Mouse (Mus musculus): ENCODE measurements around the gene Brd3os. TPM values are rescaled to one million over a fixed set of nuclear protein-coding genes. Genes with fewer than 3 reads are reported as not detected.
A peak's percentile ranks its signal among the peaks of the same experiment; 100 is the strongest.

The Brd3os gene
- total RNA-seq, 2 experiments from 2014 or later: 1.1 to 2.1 TPM

GRCm38 (mm10) chr2:27418577-27419070, 23.5 kb upstream of the Brd3os start:
- peak in 1 of 2 experiments; percentile 36 for DNase-seq
- intact Hi-C loops (cut with DNase I): no loop called here

- intact Hi-C loops (cut with DNase I): no loop called here
- peak; percentile 62 to 68 for DNase-seq
These were observed 20.6 kb upstream of the Brd3os start for GRCm38 (mm10) chr2:27421293-27422068.

- peak in 1 of 2 experiments; percentile 48 for DNase-seq
- intact Hi-C loops (cut with DNase I): no loop called here
These were observed 18.5 kb upstream of the Brd3os start for GRCm38 (mm10) chr2:27423596-27423995.

- peak in 1 of 2 experiments; percentile 40 for DNase-seq
- intact Hi-C loops (cut with DNase I): no loop called here
These were observed 16.9 kb upstream of the Brd3os start for GRCm38 (mm10) chr2:27425161-27425611.

- peak in 1 of 2 experiments; percentile 56 for DNase-seq
- intact Hi-C loops (cut with DNase I): no loop called here
These were observed 16.2 kb upstream of the Brd3os start for GRCm38 (mm10) chr2:27425751-27426405.

- intact Hi-C loops (cut with DNase I): no loop called here
- no peak for DNase-seq
These were observed 15.7 kb upstream of the Brd3os start for GRCm38 (mm10) chr2:27426406-27426854.

GRCm38 (mm10) chr2:27426855-27427457, 15.2 kb upstream of the Brd3os start, which contains the start of gene Vav2:
Gene Vav2 (minus strand): TSS chr2:27427033.
- intact Hi-C loops (cut with DNase I): no loop called here
- peak; percentile 91 to 93 for DNase-seq

GRCm38 (mm10) chr2:27428071-27428470, 14.1 kb upstream of the Brd3os start:
- DNase-seq: peak; percentile 87 to 92
- intact Hi-C loops (cut with DNase I): loop anchor here (1.0 kb wide), 1 partner anchor 139 kb away; no protein-coding TSS in a partner anchor

- intact Hi-C loops (cut with DNase I): no loop called here
- DNase-seq: no peak
These were observed 11.5 kb upstream of the Brd3os start for GRCm38 (mm10) chr2:27430621-27431020.

- no peak for DNase-seq
- intact Hi-C loops (cut with DNase I): no loop called here
These were observed 9.5 kb upstream of the Brd3os start for GRCm38 (mm10) chr2:27432599-27432998.

GRCm38 (mm10) chr2:27437876-27438275, 4.2 kb upstream of the Brd3os start:
- intact Hi-C loops (cut with DNase I): no loop called here
- no peak for DNase-seq

GRCm38 (mm10) chr2:27438281-27438680, 3.8 kb upstream of the Brd3os start:
- intact Hi-C loops (cut with DNase I): no loop called here
- DNase-seq: no peak

- no peak for DNase-seq
- intact Hi-C loops (cut with DNase I): loop anchor here (2.0 to 10.0 kb wide), 2 partner anchors 72 to 538 kb away; partner anchors contain the start of genes Surf6 and Wdr5
These were observed 755 bp downstream of the Brd3os start for GRCm38 (mm10) chr2:27442708-27443449.

GRCm38 (mm10) chr2:27443450-27443708, 1.3 kb downstream of the Brd3os start:
- no peak for DNase-seq
- intact Hi-C loops (cut with DNase I): loop anchor here (2.0 to 10.0 kb wide), 2 partner anchors 71 to 539 kb away; partner anchors contain the start of genes Surf6 and Wdr5

GRCm38 (mm10) chr2:27445910-27446309, 3.8 kb downstream of the Brd3os start:
- DNase-seq: no peak
- intact Hi-C loops (cut with DNase I): loop anchor here (10.0 kb wide), 1 partner anchor 541 kb away; the partner anchor contains the start of gene Surf6

GRCm38 (mm10) chr2:27446812-27447211, 4.7 kb downstream of the Brd3os start:
- DNase-seq: no peak
- intact Hi-C loops (cut with DNase I): loop anchor here (10.0 kb wide), 1 partner anchor 542 kb away; the partner anchor contains the start of gene Surf6

- intact Hi-C loops (cut with DNase I): loop anchor here (10.0 kb wide), 1 partner anchor 543 kb away; the partner anchor contains the start of gene Surf6
- DNase-seq: no peak
These were observed 5.7 kb downstream of the Brd3os start for GRCm38 (mm10) chr2:27447782-27448181.

- intact Hi-C loops (cut with DNase I): no loop called here
- DNase-seq: no peak
These were observed 8.1 kb downstream of the Brd3os start for GRCm38 (mm10) chr2:27450226-27450625.

GRCm38 (mm10) chr2:27459735-27460134, 17.6 kb downstream of the Brd3os start:
- intact Hi-C loops (cut with DNase I): no loop called here
- no peak for DNase-seq

- no peak for DNase-seq
- intact Hi-C loops (cut with DNase I): no loop called here
These were observed 18.0 kb downstream of the Brd3os start for GRCm38 (mm10) chr2:27460163-27460562.
